Mouse (Mus musculus) layer of hippocampus, postnatal 36 days (tissue): ENCODE results near the gene Neu2. TPM values are rescaled to one million over a fixed set of nuclear protein-coding genes. Genes with fewer than 3 reads are reported as not detected.

Experiments
- total RNA-seq, 2 experiments: library from RNA; stranded (reverse); gene quantifications; 2 replicates each; pipeline ENCODE4 v1.2.3; 2021

Neu2 gene
- total RNA-seq, 2 experiments from 2014 or later, result 0.30 to 0.33 TPM

Other genes with a start within 250 kb of the Neu2 start
- gene Efhd1, start 245.5 kb upstream of the Neu2 start, total RNA-seq, result 10 to 100 TPM; 17.1 to 17.9 TPM
- gene Gigyf2, start 182.9 kb upstream of the Neu2 start, total RNA-seq, result 100 to 1,000 TPM; 121 to 130 TPM
- 1 to 10 TPM in 1 of 2 experiments, under 1 TPM in 1; 0.27 to 3.4 TPM for gene Kcnj13, start 115.2 kb upstream of the Neu2 start, total RNA-seq
- not detected for gene Snorc, start 39.6 kb upstream of the Neu2 start, total RNA-seq
- gene Ngef, start 64.0 kb downstream of the Neu2 start, total RNA-seq, result 10 to 100 TPM; 91.3 to 99.4 TPM
- 10 to 100 TPM; 14.8 to 20.7 TPM for gene Inpp5d, start 110.4 kb downstream of the Neu2 start, total RNA-seq
- gene Atg16l1, start 246.0 kb downstream of the Neu2 start, total RNA-seq, result 10 to 100 TPM; 60.0 to 66.0 TPM